Mouse (Mus musculus) testis, adult 2 months (tissue): Measurements from ENCODE around the gene Sfpq.

ENCODE experiments used
- CTCF ChIP-seq: fragments of 200-500 bp; IDR thresholded peaks from 2 replicates; pipeline ENCODE4 v1.5.1; 2012; ENCODE audit warnings: low read depth, mild to moderate bottlenecking, inconsistent platforms, low read length, moderate library complexity; ENCODE audit not compliant: control insufficient read depth, insufficient read depth, insufficient replicate concordance
- POLR2A ChIP-seq: fragments of 200-500 bp; IDR thresholded peaks from 2 replicates; pipeline ENCODE4 v1.6.1; 2012; ENCODE audit warnings: low read depth, mild to moderate bottlenecking, inconsistent platforms, low read length, moderate library complexity; ENCODE audit not compliant: control insufficient read depth

DNA sequence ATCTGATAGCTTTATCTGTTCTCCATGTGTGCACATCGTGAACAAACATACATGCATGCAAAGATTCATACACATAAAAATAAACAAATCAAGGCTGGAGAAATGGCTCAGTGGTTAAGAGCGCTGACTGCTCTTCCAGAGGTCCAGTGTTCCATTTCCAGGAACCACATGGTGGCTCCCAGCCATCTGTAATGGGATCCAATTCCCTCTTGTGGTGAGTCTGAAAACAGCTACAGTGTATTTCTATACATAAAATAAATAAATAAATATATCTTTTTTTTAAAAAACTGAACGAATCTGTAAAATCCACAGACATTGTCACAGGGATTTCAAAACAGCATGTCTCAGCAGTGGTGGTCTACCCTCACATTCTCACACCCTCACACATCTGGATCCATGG lies 42.4 kb upstream of the Sfpq start:
- no peak for TF ChIP-seq CTCF
- TF ChIP-seq POLR2A, result no peak
